Mouse (Mus musculus) olfactory bulb, adult 2 months (tissue): ENCODE results near the gene Cldn34b3. TPM values are rescaled to one million over a fixed set of nuclear protein-coding genes. Genes with fewer than 3 reads are reported as not detected.
"Not testable (repeated sequence)": the region's sequence is repeated elsewhere in the genome, so short reads cannot be mapped to it uniquely, and the experiment has no call there.

Experiments
- H3K27ac ChIP-seq: fragments of 200-500 bp; 2 replicates; pipeline ENCODE4 v1.5.1; 2012; ENCODE audit warnings: low read depth, low read length; ENCODE audit not compliant: insufficient read depth
- H3K4me1 ChIP-seq: fragments of 200-500 bp; 2 replicates; pipeline ENCODE4 v1.6.1; 2012; ENCODE audit warnings: low read length; ENCODE audit not compliant: control insufficient read depth, insufficient read depth
- H3K4me3 ChIP-seq: fragments of 200-500 bp; 2 replicates; pipeline ENCODE4 v1.5.1; 2012; ENCODE audit warnings: mild to moderate bottlenecking, low read depth, low read length, moderate library complexity; ENCODE audit not compliant: insufficient read depth
- WGBS: fragments of 180-500 bp; shearing (Covaris S2); methylation state at CpG from one replicate; pipeline ENCODE4 v1.1.7; 2018; 5-methylcytosine and 5-hydroxymethylcytosine counted together
- polyA plus RNA-seq: library from polyadenylated mRNA; stranded (reverse); fragments of >200 nt; gene quantifications from 2 replicates; pipeline ENCODE4 v1.2.4, GENCODE M21; 2012; ENCODE audit warnings: low replicate concordance; ENCODE audit not compliant: missing spikeins, insufficient read depth, insufficient read length

The Cldn34b3 gene
- not detected in 2 replicates for polyA plus RNA-seq

- not testable (repeated sequence) for H3K27ac ChIP-seq, H3K4me1 ChIP-seq, H3K4me3 ChIP-seq
- 92% methylated on average over 1 of the region's 1 CpGs for WGBS
Measured at GRCm38 (mm10) chrX:76264004-76264403, at the start of gene Cldn34b3. TSS of gene Cldn34b3 (plus strand) at chrX:76264304.

Other genes starting within 250 kb of the Cldn34b3 start
- not detected in 2 replicates for gene Cldn34b4, start 129.0 kb downstream of the Cldn34b3 start, polyA plus RNA-seq